Mouse (Mus musculus): ENCODE measurements around the gene Wdr82.

GRCm38 (mm10) chr9:106232956-106233355 is 62.2 kb downstream of the Wdr82 start:
- TF ChIP-seq CTCF (IDR thresholded peaks at IDR 0.05; ENCODE audit: extremely low read depth, insufficient read length, insufficient replicate concordance, low read depth, low read length) (no peak), POLR2A (IDR thresholded peaks at IDR 0.05; ENCODE audit: low read depth, low read length) (no peak)

All from small intestine, adult 2 months (tissue).